Comparison of ENCODE assay signal across 31 mouse cellular contexts in the genomic region with DNA sequence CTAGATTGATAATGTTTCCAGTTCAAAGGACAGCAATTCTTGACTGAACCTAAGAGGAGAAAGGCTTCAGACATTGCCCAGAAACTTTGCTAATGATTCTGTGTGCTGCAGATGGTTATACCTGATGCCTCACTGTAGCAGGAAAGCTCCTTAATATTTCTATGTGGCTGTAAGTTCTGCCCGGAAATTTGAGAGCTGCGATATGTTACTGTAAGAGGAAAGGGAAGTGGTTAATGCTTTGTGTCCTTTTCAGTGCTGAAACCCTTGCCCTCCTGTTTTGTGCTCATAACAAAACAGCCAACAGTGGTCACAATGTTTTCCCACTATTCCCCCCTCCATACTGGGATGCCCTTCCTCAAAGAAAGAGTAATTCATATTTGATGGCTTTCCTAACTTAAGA. TPM values are rescaled to one million over a fixed set of nuclear protein-coding genes. Genes with fewer than 3 reads are reported as not detected.
"Had no signal": no experiment of that assay in that cellular context is flagged by ENCODE, and none has a peak within 500 bp of the region (broad histone marks: within the 10 kb centered on the region; RNA-seq: fewer than 3 reads in every experiment).

No protein-coding gene starts in this region.

- H3K27ac ChIP-seq: limb, embryonic 10.5 days; limb, embryonic 13.5 days; liver, embryonic 12.5 days; liver, embryonic 15.5 days; lung, embryonic 15.5 days; midbrain, embryonic 15.5 days; neural tube, embryonic 13.5 days; stomach, postnatal 0 days had no signal

- H3K27me3 ChIP-seq: limb, embryonic 13.5 days; liver, embryonic 12.5 days; liver, embryonic 15.5 days; lung, embryonic 15.5 days; midbrain, embryonic 15.5 days; neural tube, embryonic 13.5 days had no signal

- H3K9me3 ChIP-seq: limb, embryonic 10.5 days; liver, embryonic 12.5 days; liver, embryonic 15.5 days; lung, embryonic 15.5 days; midbrain, embryonic 15.5 days; neural tube, embryonic 13.5 days had no signal

- H3K4me1 ChIP-seq: limb, embryonic 10.5 days; limb, embryonic 13.5 days; lung, embryonic 15.5 days; midbrain, embryonic 15.5 days; neural tube, embryonic 13.5 days had no signal

- ATAC-seq: intestine, embryonic 16.5 days; liver, embryonic 12.5 days; midbrain, embryonic 15.5 days had no signal

- H3K36me3 ChIP-seq: limb, embryonic 10.5 days; limb, embryonic 13.5 days; liver, embryonic 12.5 days; liver, embryonic 15.5 days; lung, embryonic 15.5 days; midbrain, embryonic 15.5 days; neural tube, embryonic 13.5 days had no signal

- H3K4me3 ChIP-seq: limb, embryonic 10.5 days; limb, embryonic 13.5 days; liver, embryonic 12.5 days; liver, embryonic 15.5 days; lung, embryonic 15.5 days; midbrain, embryonic 15.5 days; neural tube, embryonic 13.5 days had no signal

- DNase-seq: kidney, adult 18-20 months; kidney, adult 9 months; kidney, postnatal 14 days; kidney, postnatal 4 days; layer of hippocampus, adult 9-11 months; layer of hippocampus, postnatal 36 days; liver; lung, adult 18-20 months; lung, postnatal 10 days; lung, postnatal 36 days; right cerebral cortex, postnatal 14 days; right cerebral cortex, postnatal 4 days; thymus, adult 2 months; thymus, postnatal 14 days; thymus, postnatal 4 days had no signal

RNA-seq across cellular contexts. Expression of a gene that starts 3.4 kb away (rescaled TPM):
- total RNA-seq: layer of hippocampus, adult 18-20 months; layer of hippocampus, postnatal 36 days; left cerebral cortex, postnatal 25 days had no signal
- polyA plus RNA-seq: limb, embryonic 10.5 days; limb, embryonic 13.5 days; midbrain, embryonic 11.5 days; midbrain, embryonic 15.5 days; neural tube, embryonic 13.5 days; stomach, embryonic 14.5 days; stomach, postnatal 0 days had no signal

RNA-seq across cellular contexts. Expression of a gene that starts 21.8 kb away (rescaled TPM):
- total RNA-seq: layer of hippocampus, adult 18-20 months; layer of hippocampus, postnatal 36 days; left cerebral cortex, postnatal 25 days; megakaryocyte-erythroid progenitor cell, adult 5-6 weeks; neutrophil, adult 5-6 weeks had no signal
- polyA plus RNA-seq: intestine, embryonic 16.5 days; kidney, embryonic 16.5 days; limb, embryonic 10.5 days; limb, embryonic 13.5 days; liver, embryonic 12.5 days; liver, embryonic 15.5 days; lung, embryonic 15.5 days; midbrain, embryonic 11.5 days; midbrain, embryonic 15.5 days; neural tube, embryonic 13.5 days; stomach, embryonic 14.5 days; stomach, postnatal 0 days; thymus, adult 2 months had no signal

RNA-seq across cellular contexts. Expression of a gene that starts 24.4 kb away (rescaled TPM):
- total RNA-seq: layer of hippocampus, adult 18-20 months; layer of hippocampus, postnatal 36 days; left cerebral cortex, postnatal 25 days had no signal
- polyA plus RNA-seq: kidney, embryonic 16.5 days; limb, embryonic 10.5 days; midbrain, embryonic 11.5 days; midbrain, embryonic 15.5 days; neural tube, embryonic 13.5 days; stomach, embryonic 14.5 days had no signal

RNA-seq across cellular contexts. Expression of a gene that starts 56.7 kb away (rescaled TPM):
- total RNA-seq: layer of hippocampus, adult 18-20 months; layer of hippocampus, postnatal 36 days; left cerebral cortex, postnatal 25 days; megakaryocyte-erythroid progenitor cell, adult 5-6 weeks had no signal
